Mouse (Mus musculus): ENCODE data around the gene Frmd4b. TPM values are rescaled to one million over a fixed set of nuclear protein-coding genes. Genes with fewer than 3 reads are reported as not detected.

Gene Frmd4b
- polyA plus RNA-seq, 1 experiment from 2014 or later: 15.8 TPM

DNA sequence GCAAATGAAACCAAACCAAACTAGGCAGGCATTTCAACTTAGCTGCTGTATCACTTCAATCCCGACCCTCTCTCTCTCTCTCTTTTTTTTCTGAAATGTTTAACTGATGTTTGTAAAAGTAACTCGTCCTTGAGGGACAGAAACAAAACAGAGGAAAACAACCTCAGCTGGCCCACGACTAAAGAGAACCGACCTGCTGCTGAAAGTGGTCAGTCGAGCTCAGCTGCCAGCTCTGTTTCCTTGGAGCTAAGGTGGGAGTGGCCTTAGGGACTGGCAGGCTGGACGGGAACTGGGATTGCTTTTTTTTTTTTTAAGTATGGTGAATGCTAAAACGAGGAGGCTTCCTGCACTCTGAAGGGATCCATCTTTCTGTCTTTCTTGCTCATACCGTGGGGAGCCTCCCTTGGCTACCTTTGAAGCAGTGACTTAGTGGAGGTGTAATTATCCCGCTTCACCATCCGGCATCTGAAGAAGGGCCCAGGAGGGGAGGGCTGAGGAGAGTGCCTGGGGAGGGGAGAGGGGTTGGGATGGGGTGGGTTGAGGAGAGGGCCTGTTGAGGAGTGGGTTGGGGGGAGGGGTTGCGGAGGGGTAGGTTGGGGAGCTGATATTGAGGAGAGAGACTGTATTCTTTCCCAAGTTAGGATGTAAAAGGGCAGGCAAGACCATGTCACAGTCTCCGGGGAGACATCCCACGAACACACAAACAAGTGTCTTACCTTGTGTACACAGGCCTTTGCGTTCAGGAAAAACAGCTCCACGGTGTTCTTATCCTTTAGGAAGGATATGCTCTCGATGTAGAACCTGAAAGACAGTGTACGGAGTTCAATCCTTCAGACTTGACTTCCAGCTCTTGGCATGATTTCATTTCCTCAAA is 221.6 kb downstream of the Frmd4b start:
- DNase-seq (ENCODE audit: low spot score): no peak

DNA sequence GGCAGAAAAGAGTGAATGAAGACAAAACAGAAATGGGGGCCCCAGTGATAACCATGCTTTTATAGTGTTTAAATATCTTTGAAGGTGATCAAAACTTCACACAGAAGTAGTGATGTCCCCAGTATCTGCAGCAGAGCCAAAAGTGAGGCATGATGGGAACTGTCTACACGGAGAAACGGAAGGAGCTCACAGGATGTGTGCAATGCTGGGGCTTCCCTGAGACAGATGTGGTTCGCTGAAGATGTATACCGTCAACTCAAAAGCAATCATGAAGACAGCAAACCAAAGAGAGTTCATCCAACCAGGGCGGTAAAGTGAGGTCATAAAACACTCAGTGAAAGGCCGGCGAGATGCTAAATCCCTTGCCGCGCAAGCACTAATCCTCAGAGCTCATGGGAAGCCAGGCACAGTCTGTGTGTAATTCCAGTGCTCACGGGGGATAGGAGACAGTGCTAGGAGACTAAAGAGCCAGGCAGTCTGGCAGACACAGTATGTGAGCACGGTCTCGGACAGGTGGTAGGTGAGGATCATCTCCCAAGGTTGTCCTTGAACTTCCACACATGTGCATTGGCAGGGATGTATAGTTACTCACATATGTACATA is 222.8 kb downstream of the Frmd4b start:
- no peak overlapping the region for H3K27ac ChIP-seq (replicated peaks; ENCODE audit: low read depth, low read length)
- H3K9ac ChIP-seq (replicated peaks; ENCODE audit: low read length): no peak overlapping the region
- no peaks in the 10 kb centered on the region for H3K9me3 ChIP-seq (replicated peaks; ENCODE audit: control insufficient read depth, low read length)
- H3K36me3 ChIP-seq (replicated peaks; ENCODE audit: control insufficient read depth, insufficient read depth, low read depth, low read length): no peaks in the 10 kb centered on the region
- H3K4me3 ChIP-seq (ENCODE audit: low read depth, low read length): no peak overlapping the region
- H3K4me2 ChIP-seq (ENCODE audit: low read depth, low read length): no peak overlapping the region
- H3K27me3 ChIP-seq (ENCODE audit: control insufficient read depth, insufficient read depth, low read length): no peaks in the 10 kb centered on the region
- 41% methylated on average over 12 of the region's 12 CpGs for WGBS
- DNase-seq (ENCODE audit: low spot score) (no peak), ATAC-seq (replicated peaks; ENCODE audit: insufficient number of reproducible peaks, low FRiP score, low TSS enrichment, low read depth) (no peak)
- H3K4me1 ChIP-seq (ENCODE audit: control insufficient read depth, insufficient read depth, low read length): peaks cover 3% of the 10 kb centered on the region; the same call in 1 of the 2 replicates

More for the DNA sequence above, 221.6 kb downstream of the Frmd4b start:
- Histone ChIP-seq H3K4me2 (ENCODE audit: low read depth, low read length) (no peak overlapping the region), H3K4me3 (ENCODE audit: low read depth, low read length) (no peak overlapping the region), H3K9ac (replicated peaks; ENCODE audit: low read length) (no peak overlapping the region), H3K4me1 (ENCODE audit: control insufficient read depth, insufficient read depth, low read length) (peaks cover 3% of the 10 kb centered on the region; the same call in 1 of the 2 replicates), H3K27me3 (ENCODE audit: control insufficient read depth, insufficient read depth, low read length) (no peaks in the 10 kb centered on the region), H3K36me3 (replicated peaks; ENCODE audit: control insufficient read depth, insufficient read depth, low read depth, low read length) (no peaks in the 10 kb centered on the region), H3K27ac (replicated peaks; ENCODE audit: low read depth, low read length) (no peak overlapping the region), H3K9me3 (replicated peaks; ENCODE audit: control insufficient read depth, low read length) (no peaks in the 10 kb centered on the region)
- ATAC-seq (replicated peaks; ENCODE audit: insufficient number of reproducible peaks, low FRiP score, low TSS enrichment, low read depth): no peak
- WGBS: 17% methylated on average over 17 of the region's 17 CpGs

DNA sequence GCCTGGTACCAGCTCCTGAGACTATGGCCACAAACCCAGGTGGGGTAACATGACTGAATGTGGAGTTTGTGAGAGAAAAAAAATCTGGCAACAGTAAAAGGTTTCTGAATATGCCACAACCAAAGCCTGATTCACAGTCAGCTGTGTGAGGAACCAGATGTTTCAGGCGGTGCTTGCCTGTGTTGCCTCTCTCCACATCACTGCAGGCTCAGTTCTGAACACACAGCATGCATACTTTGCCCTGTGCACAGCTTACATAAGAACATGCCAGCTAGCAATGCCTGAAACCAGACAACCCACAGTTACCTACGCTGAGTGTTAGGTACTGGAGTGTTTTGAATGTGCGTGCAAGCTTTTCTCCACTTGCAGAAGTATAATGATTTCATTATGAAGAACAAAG is 224.4 kb downstream of the Frmd4b start:
- ATAC-seq (replicated peaks; ENCODE audit: insufficient number of reproducible peaks, low FRiP score, low TSS enrichment, low read depth) (no peak), DNase-seq (ENCODE audit: low spot score) (no peak)
- no peak overlapping the region for H3K9ac ChIP-seq (replicated peaks; ENCODE audit: low read length)
- H3K4me3 ChIP-seq (ENCODE audit: low read depth, low read length): no peak overlapping the region
- H3K27me3 ChIP-seq (ENCODE audit: control insufficient read depth, insufficient read depth, low read length): no peaks in the 10 kb centered on the region
- H3K27ac ChIP-seq (replicated peaks; ENCODE audit: low read depth, low read length): no peak overlapping the region
- no peaks in the 10 kb centered on the region for H3K9me3 ChIP-seq (replicated peaks; ENCODE audit: control insufficient read depth, low read length)
- 81% methylated on average over 3 of the region's 3 CpGs for WGBS
- H3K4me2 ChIP-seq (ENCODE audit: low read depth, low read length): no peak overlapping the region
- H3K36me3 ChIP-seq (replicated peaks; ENCODE audit: control insufficient read depth, insufficient read depth, low read depth, low read length): no peaks in the 10 kb centered on the region
- H3K4me1 ChIP-seq (ENCODE audit: control insufficient read depth, insufficient read depth, low read length): peaks cover 3% of the 10 kb centered on the region; the same call in 1 of the 2 replicates

DNA sequence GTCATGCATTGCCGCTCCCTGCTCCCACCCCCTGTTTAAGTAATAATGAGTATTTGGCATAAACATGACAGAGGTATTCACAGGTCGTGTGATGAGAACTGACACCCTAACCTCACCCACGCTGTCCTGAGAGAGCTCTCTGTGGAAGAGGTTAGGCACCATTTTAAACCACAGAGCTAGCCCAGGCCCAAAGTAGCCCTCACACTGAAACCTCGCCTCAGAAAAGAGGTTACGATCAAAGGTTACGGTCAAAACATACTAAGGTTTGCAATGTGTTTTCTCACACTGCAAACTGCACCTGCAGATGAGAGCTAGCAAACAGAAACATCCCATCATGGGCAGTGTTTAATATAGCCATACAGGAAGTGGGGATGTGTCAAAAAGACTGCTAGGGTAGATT is 230.0 kb downstream of the Frmd4b start:
- no peak overlapping the region for H3K9ac ChIP-seq (replicated peaks; ENCODE audit: low read length)
- no peaks in the 10 kb centered on the region for H3K4me1 ChIP-seq (ENCODE audit: control insufficient read depth, insufficient read depth, low read length)
- H3K4me3 ChIP-seq (ENCODE audit: low read depth, low read length): no peak overlapping the region
- no peaks in the 10 kb centered on the region for H3K36me3 ChIP-seq (replicated peaks; ENCODE audit: control insufficient read depth, insufficient read depth, low read depth, low read length)
- no peak overlapping the region for H3K4me2 ChIP-seq (ENCODE audit: low read depth, low read length)
- DNase-seq (ENCODE audit: low spot score): no peak
- H3K27ac ChIP-seq (replicated peaks; ENCODE audit: low read depth, low read length): no peak overlapping the region
- ATAC-seq (replicated peaks; ENCODE audit: insufficient number of reproducible peaks, low FRiP score, low TSS enrichment, low read depth): no peak
- H3K27me3 ChIP-seq (ENCODE audit: control insufficient read depth, insufficient read depth, low read length): no peaks in the 10 kb centered on the region
- H3K9me3 ChIP-seq (replicated peaks; ENCODE audit: control insufficient read depth, low read length): no peaks in the 10 kb centered on the region
- 85% methylated on average over 6 of the region's 6 CpGs for WGBS

DNA sequence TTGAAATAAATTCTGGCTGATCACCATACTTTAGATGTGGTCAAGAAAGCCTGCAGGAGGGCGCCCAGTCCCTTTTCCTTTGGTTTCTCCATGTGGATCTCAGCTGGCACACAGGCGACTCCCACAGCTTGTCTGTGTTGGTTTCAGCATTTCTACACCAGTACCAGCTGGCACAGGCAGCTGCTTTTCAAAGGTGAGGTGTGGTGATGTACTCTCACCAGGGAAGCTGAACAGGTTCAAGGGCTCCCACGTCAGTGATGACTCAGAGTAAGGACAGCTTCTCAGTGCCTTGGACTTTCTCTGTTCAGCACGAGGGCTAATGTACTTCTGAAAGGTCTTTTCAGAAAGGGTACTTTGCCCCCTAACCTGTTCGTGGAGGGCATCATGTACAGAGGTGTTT is 232.4 kb downstream of the Frmd4b start:
- Histone ChIP-seq H3K4me3 (ENCODE audit: low read depth, low read length) (no peak overlapping the region), H3K4me2 (ENCODE audit: low read depth, low read length) (no peak overlapping the region), H3K4me1 (ENCODE audit: control insufficient read depth, insufficient read depth, low read length) (no peaks in the 10 kb centered on the region), H3K9me3 (replicated peaks; ENCODE audit: control insufficient read depth, low read length) (no peaks in the 10 kb centered on the region), H3K27ac (replicated peaks; ENCODE audit: low read depth, low read length) (no peak overlapping the region), H3K27me3 (ENCODE audit: control insufficient read depth, insufficient read depth, low read length) (no peaks in the 10 kb centered on the region), H3K9ac (replicated peaks; ENCODE audit: low read length) (no peak overlapping the region), H3K36me3 (replicated peaks; ENCODE audit: control insufficient read depth, insufficient read depth, low read depth, low read length) (no peaks in the 10 kb centered on the region)
- DNase-seq (ENCODE audit: low spot score) (no peak), ATAC-seq (replicated peaks; ENCODE audit: insufficient number of reproducible peaks, low FRiP score, low TSS enrichment, low read depth) (no peak)
- WGBS: 78% methylated on average over 5 of the region's 5 CpGs

DNA sequence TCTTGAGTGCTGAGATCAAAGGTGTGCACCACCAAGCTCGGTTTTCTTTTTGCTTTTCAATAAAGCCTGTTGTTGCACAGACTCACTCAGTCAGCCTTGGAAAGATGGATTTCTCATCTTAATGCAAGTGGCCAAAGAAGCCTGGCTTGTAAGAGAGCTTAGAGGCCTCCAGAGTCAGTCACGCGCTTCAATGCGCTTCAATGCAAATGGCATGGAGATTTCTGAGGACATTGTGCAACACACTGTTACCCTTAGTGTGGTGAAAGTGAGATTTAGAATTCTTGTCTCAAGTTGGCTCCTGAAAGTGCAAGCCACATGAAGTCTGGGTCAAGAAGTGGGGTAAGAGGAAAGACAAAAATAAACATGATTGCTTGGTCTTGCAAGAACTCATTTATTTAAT is 236.1 kb downstream of the Frmd4b start:
- DNase-seq (ENCODE audit: low spot score): no peak
- Histone ChIP-seq H3K27ac (replicated peaks; ENCODE audit: low read depth, low read length) (no peak overlapping the region), H3K4me3 (ENCODE audit: low read depth, low read length) (no peak overlapping the region), H3K27me3 (ENCODE audit: control insufficient read depth, insufficient read depth, low read length) (no peaks in the 10 kb centered on the region), H3K36me3 (replicated peaks; ENCODE audit: control insufficient read depth, insufficient read depth, low read depth, low read length) (no peaks in the 10 kb centered on the region), H3K4me1 (ENCODE audit: control insufficient read depth, insufficient read depth, low read length) (no peaks in the 10 kb centered on the region), H3K9ac (replicated peaks; ENCODE audit: low read length) (no peak overlapping the region), H3K9me3 (replicated peaks; ENCODE audit: control insufficient read depth, low read length) (no peaks in the 10 kb centered on the region), H3K4me2 (ENCODE audit: low read depth, low read length) (no peak overlapping the region)
- ATAC-seq (replicated peaks; ENCODE audit: insufficient number of reproducible peaks, low FRiP score, low TSS enrichment, low read depth): no peak
- WGBS: 84% methylated on average over 4 of the region's 4 CpGs

DNA sequence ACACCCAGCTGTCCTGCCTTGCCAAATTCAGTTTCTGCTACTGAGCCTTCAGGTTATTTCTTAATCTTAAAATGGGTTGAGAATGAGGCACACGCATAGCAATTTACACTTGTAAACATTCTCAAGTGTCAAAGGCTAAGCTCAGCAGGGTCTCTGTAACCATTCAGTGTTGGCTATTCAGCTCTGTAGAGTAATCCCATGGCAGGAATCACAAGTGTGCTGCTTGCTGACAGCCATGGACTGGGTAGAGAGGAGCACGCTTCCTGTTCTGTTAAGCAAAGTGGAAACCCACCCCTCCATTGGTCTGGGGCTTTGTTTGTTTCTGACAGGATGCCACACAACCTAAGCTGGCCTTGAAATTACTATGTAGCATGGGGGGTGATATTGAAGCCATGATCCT is 246.4 kb downstream of the Frmd4b start:
- 50% methylated on average over 2 of the region's 2 CpGs for WGBS
- ATAC-seq (replicated peaks; ENCODE audit: insufficient number of reproducible peaks, low FRiP score, low TSS enrichment, low read depth) (no peak), DNase-seq (ENCODE audit: low spot score) (peak; percentile 19)
- H3K36me3 ChIP-seq (replicated peaks; ENCODE audit: control insufficient read depth, insufficient read depth, low read depth, low read length): no peaks in the 10 kb centered on the region
- no peaks in the 10 kb centered on the region for H3K9me3 ChIP-seq (replicated peaks; ENCODE audit: control insufficient read depth, low read length)
- H3K4me3 ChIP-seq (ENCODE audit: low read depth, low read length): no peak overlapping the region
- H3K4me1 ChIP-seq (ENCODE audit: control insufficient read depth, insufficient read depth, low read length): no peaks in the 10 kb centered on the region; the same call in 1 of the 2 replicates
- H3K27ac ChIP-seq (replicated peaks; ENCODE audit: low read depth, low read length): no peak overlapping the region
- H3K27me3 ChIP-seq (ENCODE audit: control insufficient read depth, insufficient read depth, low read length): no peaks in the 10 kb centered on the region
- H3K4me2 ChIP-seq (ENCODE audit: low read depth, low read length): no peak overlapping the region
- no peak overlapping the region for H3K9ac ChIP-seq (replicated peaks; ENCODE audit: low read length)

DNA sequence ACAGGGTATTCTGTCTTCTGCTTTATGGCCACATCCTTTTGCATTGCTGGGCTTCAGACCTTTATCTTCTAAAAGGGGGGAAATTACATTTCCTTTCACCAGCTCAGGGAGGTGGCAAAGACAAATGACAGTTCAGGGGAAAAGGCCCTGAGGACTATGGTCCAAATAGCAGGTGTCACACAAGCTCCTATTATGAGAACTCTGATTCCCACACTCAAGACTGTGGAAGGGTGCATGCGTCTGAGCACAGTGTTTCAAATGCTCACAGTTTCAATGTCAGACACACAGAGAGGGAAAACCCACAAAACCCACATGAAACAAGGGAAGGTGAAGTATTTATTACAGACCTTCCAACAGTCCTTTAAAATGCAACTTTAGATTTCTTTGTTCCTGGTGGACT is 246.9 kb downstream of the Frmd4b start:
- Histone ChIP-seq H3K9ac (replicated peaks; ENCODE audit: low read length) (no peak overlapping the region), H3K27ac (replicated peaks; ENCODE audit: low read depth, low read length) (no peak overlapping the region), H3K4me2 (ENCODE audit: low read depth, low read length) (no peak overlapping the region), H3K4me3 (ENCODE audit: low read depth, low read length) (no peak overlapping the region), H3K4me1 (ENCODE audit: control insufficient read depth, insufficient read depth, low read length) (no peaks in the 10 kb centered on the region; the same call in 1 of the 2 replicates), H3K27me3 (ENCODE audit: control insufficient read depth, insufficient read depth, low read length) (no peaks in the 10 kb centered on the region), H3K9me3 (replicated peaks; ENCODE audit: control insufficient read depth, low read length) (no peaks in the 10 kb centered on the region), H3K36me3 (replicated peaks; ENCODE audit: control insufficient read depth, insufficient read depth, low read depth, low read length) (no peaks in the 10 kb centered on the region)
- DNase-seq (ENCODE audit: low spot score) (no peak), ATAC-seq (replicated peaks; ENCODE audit: insufficient number of reproducible peaks, low FRiP score, low TSS enrichment, low read depth) (no peak)
- 68% methylated on average over 1 of the region's 1 CpGs for WGBS

Measured in embryonic facial prominence, embryonic 11.5 days (tissue).